ENCODE assay signal across 40 mouse cellular contexts in genomic region chr19:39509533-39509932, GRCm38 (mm10). TPM values are rescaled to one million over a fixed set of nuclear protein-coding genes. Genes with fewer than 3 reads are reported as not detected.
"Had no signal": no experiment of that assay in that cellular context is flagged by ENCODE, and none has a peak within 500 bp of the region (broad histone marks: within the 10 kb centered on the region; RNA-seq: fewer than 3 reads in every experiment).

No protein-coding gene starts in this region.

- H3K36me3 ChIP-seq: embryonic facial prominence, embryonic 10.5 days; embryonic facial prominence, embryonic 12.5 days; embryonic facial prominence, embryonic 13.5 days; embryonic facial prominence, embryonic 15.5 days; forebrain, embryonic 10.5 days; forebrain, embryonic 12.5 days; forebrain, embryonic 15.5 days had no signal

- DNase-seq: cerebellum, adult 2 months; cerebellum, adult 8-10 months; cerebellum, adult 9-10 months; cerebellum, adult 9-11 months; cerebellum, postnatal 10 days; cerebellum, postnatal 14 days; cerebellum, postnatal 25 days; cerebellum, postnatal 36 days; embryo, embryonic 11 days; forebrain, postnatal 0 days; gastrocnemius, adult 2 months; gastrocnemius, postnatal 10 days; gastrocnemius, postnatal 14 days; gastrocnemius, postnatal 25 days; gastrocnemius, postnatal 36 days; heart, adult 11 months; heart, adult 18-20 months; heart, adult 2 months had no signal

- H3K4me2 ChIP-seq: embryonic facial prominence, embryonic 12.5 days; embryonic facial prominence, embryonic 13.5 days; embryonic facial prominence, embryonic 15.5 days; forebrain, embryonic 12.5 days; forebrain, embryonic 13.5 days; forebrain, embryonic 15.5 days had no signal

- H3K9me3 ChIP-seq: embryonic facial prominence, embryonic 15.5 days; forebrain, embryonic 15.5 days had no signal

- H3K4me1 ChIP-seq: embryonic facial prominence, embryonic 10.5 days; embryonic facial prominence, embryonic 12.5 days; embryonic facial prominence, embryonic 13.5 days; embryonic facial prominence, embryonic 15.5 days; forebrain, embryonic 10.5 days; forebrain, embryonic 12.5 days; forebrain, embryonic 13.5 days; forebrain, embryonic 15.5 days had no signal

- H3K27me3 ChIP-seq: embryonic facial prominence, embryonic 12.5 days; embryonic facial prominence, embryonic 13.5 days; embryonic facial prominence, embryonic 15.5 days; forebrain, embryonic 12.5 days; forebrain, embryonic 13.5 days; forebrain, embryonic 15.5 days had no signal

- H3K4me3 ChIP-seq: embryonic facial prominence, embryonic 10.5 days; embryonic facial prominence, embryonic 12.5 days; embryonic facial prominence, embryonic 13.5 days; embryonic facial prominence, embryonic 15.5 days; erythroblast, embryonic 14.5 days; forebrain, embryonic 10.5 days; forebrain, embryonic 12.5 days; forebrain, embryonic 13.5 days; forebrain, embryonic 15.5 days; gastrocnemius, adult 2 months; heart, adult 2 months had no signal

- ATAC-seq: forebrain, embryonic 13.5 days; forebrain, embryonic 14.5 days; forebrain, embryonic 15.5 days; forebrain, embryonic 16.5 days; forebrain, postnatal 0 days had no signal

- H3K27ac ChIP-seq: embryonic facial prominence, embryonic 10.5 days; embryonic facial prominence, embryonic 12.5 days; embryonic facial prominence, embryonic 13.5 days; embryonic facial prominence, embryonic 15.5 days; forebrain, embryonic 10.5 days; forebrain, embryonic 12.5 days; forebrain, embryonic 13.5 days; forebrain, embryonic 15.5 days; gastrocnemius, adult 2 months; heart, adult 2 months had no signal

- H3K9ac ChIP-seq: embryonic facial prominence, embryonic 12.5 days; embryonic facial prominence, embryonic 13.5 days; embryonic facial prominence, embryonic 15.5 days; forebrain, embryonic 12.5 days; forebrain, embryonic 13.5 days; forebrain, embryonic 15.5 days; forebrain, postnatal 0 days had no signal

RNA-seq across cellular contexts. Expression of gene Cyp2c39, which starts 1.1 kb away (rescaled TPM):
- total RNA-seq: common myeloid progenitor, adult 5-6 weeks; forebrain, postnatal 0 days; gastrocnemius, adult 18-20 months; gastrocnemius, adult 2 months; gastrocnemius, adult 8-10 months; gastrocnemius, postnatal 10 days; gastrocnemius, postnatal 14 days; gastrocnemius, postnatal 25 days; gastrocnemius, postnatal 36 days; gastrocnemius, postnatal 4 days; granulocyte monocyte progenitor cell, adult 5-6 weeks; heart, adult 18-20 months; heart, adult 2 months had no signal
- polyA plus RNA-seq: cerebellum, adult 2 months; cortical plate, adult 2 months; embryonic facial prominence, embryonic 10.5 days; embryonic facial prominence, embryonic 11.5 days; embryonic facial prominence, embryonic 12.5 days; embryonic facial prominence, embryonic 13.5 days; embryonic facial prominence, embryonic 14.5 days; embryonic facial prominence, embryonic 15.5 days; erythroblast, embryonic 14.5 days; forebrain, embryonic 10.5 days; forebrain, embryonic 11.5 days; forebrain, embryonic 12.5 days; forebrain, embryonic 13.5 days; forebrain, embryonic 14.5 days; forebrain, embryonic 15.5 days; forebrain, embryonic 16.5 days; forebrain, postnatal 0 days; frontal cortex, adult 2 months; gonadal fat pad, adult 2 months; heart, adult 2 months had no signal

RNA-seq across cellular contexts. Expression of gene Cyp2c38, which starts 46.7 kb away (rescaled TPM):
- total RNA-seq: common myeloid progenitor, adult 5-6 weeks; forebrain, postnatal 0 days; gastrocnemius, adult 18-20 months; gastrocnemius, adult 2 months; gastrocnemius, adult 8-10 months; gastrocnemius, postnatal 10 days; gastrocnemius, postnatal 14 days; gastrocnemius, postnatal 25 days; gastrocnemius, postnatal 36 days; gastrocnemius, postnatal 4 days; granulocyte monocyte progenitor cell, adult 5-6 weeks; heart, adult 18-20 months; heart, adult 2 months had no signal
- polyA plus RNA-seq: cerebellum, adult 2 months; cortical plate, adult 2 months; embryonic facial prominence, embryonic 10.5 days; embryonic facial prominence, embryonic 11.5 days; embryonic facial prominence, embryonic 12.5 days; embryonic facial prominence, embryonic 13.5 days; embryonic facial prominence, embryonic 14.5 days; embryonic facial prominence, embryonic 15.5 days; erythroblast, embryonic 14.5 days; forebrain, embryonic 10.5 days; forebrain, embryonic 11.5 days; forebrain, embryonic 12.5 days; forebrain, embryonic 13.5 days; forebrain, embryonic 14.5 days; forebrain, embryonic 15.5 days; forebrain, embryonic 16.5 days; forebrain, postnatal 0 days; frontal cortex, adult 2 months; gonadal fat pad, adult 2 months; heart, adult 2 months had no signal
